Mouse (Mus musculus) left cerebral cortex, postnatal 25 days (tissue): ENCODE data around the gene Gmnn. TPM values are rescaled to one million over a fixed set of nuclear protein-coding genes. Genes with fewer than 3 reads are reported as not detected.

Experiments
- DNase-seq, 2 experiments: peaks; one replicate each; pipeline ENCODE4 v3.0.0; 2022; ENCODE audit warnings: low spot score in 2 of 2, mixed read lengths in 1 of 2
- intact Hi-C: fragments of 180-260 bp; cut with DNase I; formaldehyde crosslinking; loops from one replicate; pipeline ENCODE4 v1.15.1; 2025
- total RNA-seq, 2 experiments: library from RNA; stranded (reverse); gene quantifications; 2 replicates each; pipeline ENCODE4 v1.2.3; 2021

Gmnn gene
- total RNA-seq, 2 experiments from 2014 or later = 3.4 to 4.6 TPM

GRCm38 (mm10) chr13:24714360-24714885 lies 47.3 kb downstream of the Gmnn start:
- no peak for DNase-seq
- intact Hi-C loops = no loop called here

GRCm38 (mm10) chr13:24713434-24714000 lies 48.2 kb downstream of the Gmnn start:
- intact Hi-C loops = no loop called here
- DNase-seq = peak; percentile 87 to 96

GRCm38 (mm10) chr13:24712581-24713130 lies 49.1 kb downstream of the Gmnn start:
- intact Hi-C loops = no loop called here
- no peak for DNase-seq

- intact Hi-C loops = no loop called here
- DNase-seq = no peak
Measured at GRCm38 (mm10) chr13:24710968-24711367, 50.8 kb downstream of the Gmnn start.

- no peak for DNase-seq
- intact Hi-C loops = no loop called here
Measured at GRCm38 (mm10) chr13:24709656-24710396, 51.9 kb downstream of the Gmnn start.

- no peak for DNase-seq
- intact Hi-C loops = no loop called here
Measured at GRCm38 (mm10) chr13:24702128-24702527, 59.6 kb downstream of the Gmnn start.

Other genes with a start within 250 kb of the Gmnn start
- gene Ripor2, start 179.7 kb downstream of the Gmnn start, total RNA-seq = 10 to 100 TPM; 65.7 to 68.9 TPM
- not detected for gene Armh2, start 20.7 kb downstream of the Gmnn start, total RNA-seq
- gene BC005537, start 39.7 kb upstream of the Gmnn start, total RNA-seq = 100 to 1,000 TPM; 165 to 182 TPM
- 10 to 100 TPM; 72.3 to 79.9 TPM for gene Acot13, start 69.6 kb upstream of the Gmnn start, total RNA-seq
- gene Tdp2, start 69.8 kb upstream of the Gmnn start, total RNA-seq = 10 to 100 TPM; 17.9 to 20.8 TPM
- 10 to 100 TPM; 29.0 to 30.8 TPM for gene D130043K22Rik, start 83.2 kb upstream of the Gmnn start, total RNA-seq
- gene Aldh5a1, start 175.7 kb upstream of the Gmnn start, total RNA-seq = 10 to 100 TPM; 54.2 to 58.7 TPM
- gene Gpld1, start 181.2 kb upstream of the Gmnn start, total RNA-seq = 10 to 100 TPM; 15.4 to 17.9 TPM